Mouse (Mus musculus): ENCODE results near the gene Wfs1.
"Not testable (repeated sequence)": the region's sequence is repeated elsewhere in the genome, so short reads cannot be mapped to it uniquely, and the experiment has no call there.

The Wfs1 gene

DNA sequence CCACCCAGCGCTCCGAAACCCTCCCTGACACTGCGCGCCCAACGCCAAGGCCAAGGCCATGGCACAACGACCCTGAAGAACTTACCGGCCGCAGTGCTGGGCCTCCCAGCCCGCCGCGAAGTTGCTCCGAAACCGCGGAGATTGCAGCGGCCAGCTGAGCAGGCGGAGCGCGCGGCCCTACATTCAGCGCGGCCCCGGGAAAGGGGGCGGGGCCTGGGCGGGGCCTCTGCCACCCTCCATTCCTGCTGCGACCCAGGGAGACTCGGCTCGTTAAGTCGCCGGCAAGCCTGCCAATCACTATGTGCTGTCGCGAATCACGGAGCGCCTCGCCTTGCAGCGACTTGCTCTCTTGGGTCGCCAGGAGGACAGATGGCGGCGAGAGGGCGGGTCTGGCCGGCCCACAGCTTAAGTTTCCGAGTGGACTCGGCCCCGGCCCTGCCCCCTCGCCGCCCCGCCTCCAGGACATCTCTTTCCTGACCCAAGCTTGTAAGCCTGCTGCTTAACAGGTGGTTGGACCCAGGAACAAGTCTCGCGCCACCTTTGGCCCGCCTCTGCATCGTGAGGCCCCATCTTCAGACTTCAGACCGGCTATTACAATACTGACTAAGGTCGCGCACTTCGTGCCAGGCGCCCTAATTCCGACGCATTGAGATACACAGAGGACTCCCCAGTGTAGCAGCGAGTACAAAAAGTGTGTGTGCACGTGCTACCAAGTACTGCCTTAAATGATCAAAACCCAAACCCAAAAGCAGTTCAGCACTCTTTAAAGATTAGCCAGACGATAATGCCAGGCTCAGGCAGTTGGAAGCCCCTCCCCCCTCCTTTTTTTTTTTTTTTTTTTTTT, at the start of gene Wfs1:
Gene Wfs1, minus strand, starts transcription at position 425 of the 844 bp plus-strand sequence.
- DNase-seq (ENCODE audit: low spot score in 2 of 2): peak; percentile 84 to 91

DNA sequence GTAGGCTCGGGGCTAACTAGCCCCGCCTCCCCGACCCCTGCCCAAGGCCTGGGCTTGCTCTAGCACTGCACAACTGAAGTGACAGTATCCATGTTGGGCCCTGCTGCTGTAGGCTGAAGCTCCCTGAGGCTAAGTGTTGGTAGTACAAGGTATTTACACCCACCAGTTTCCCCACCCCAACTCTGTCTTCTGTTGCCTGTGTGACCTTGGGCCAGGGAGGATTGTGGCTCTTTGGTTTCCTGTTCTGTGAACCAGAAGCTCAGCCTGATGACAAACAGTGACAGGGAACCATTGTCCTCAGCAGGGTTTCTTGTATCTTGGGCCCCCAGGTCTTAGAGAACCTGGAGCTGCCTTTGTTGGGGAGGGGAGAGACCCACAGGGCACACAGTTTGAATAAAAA, 47.9 kb upstream of the Wfs1 start:
- no peak for DNase-seq (ENCODE audit: low spot score in 2 of 2)

DNA sequence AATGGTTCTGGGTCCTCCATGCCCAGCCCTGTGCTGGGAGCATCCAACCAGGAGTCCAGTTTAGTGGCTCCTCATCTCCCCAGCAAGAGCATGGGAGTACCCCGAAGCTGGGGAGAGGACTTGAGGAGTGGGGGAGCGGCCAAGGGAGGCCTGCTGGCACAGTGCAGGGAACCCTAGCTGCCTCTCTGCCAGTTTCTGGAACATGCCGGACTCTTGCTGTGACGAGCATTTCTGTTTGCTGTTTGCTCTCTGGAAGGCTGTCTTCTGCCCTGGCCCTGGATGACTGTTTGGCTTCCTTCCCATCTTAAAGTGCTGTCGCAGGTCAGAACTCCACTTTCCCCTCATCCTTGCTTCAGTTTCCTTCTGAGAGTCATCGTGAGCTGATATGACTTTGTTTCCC, 46.9 kb upstream of the Wfs1 start:
- no peak for DNase-seq (ENCODE audit: low spot score in 2 of 2)

DNA sequence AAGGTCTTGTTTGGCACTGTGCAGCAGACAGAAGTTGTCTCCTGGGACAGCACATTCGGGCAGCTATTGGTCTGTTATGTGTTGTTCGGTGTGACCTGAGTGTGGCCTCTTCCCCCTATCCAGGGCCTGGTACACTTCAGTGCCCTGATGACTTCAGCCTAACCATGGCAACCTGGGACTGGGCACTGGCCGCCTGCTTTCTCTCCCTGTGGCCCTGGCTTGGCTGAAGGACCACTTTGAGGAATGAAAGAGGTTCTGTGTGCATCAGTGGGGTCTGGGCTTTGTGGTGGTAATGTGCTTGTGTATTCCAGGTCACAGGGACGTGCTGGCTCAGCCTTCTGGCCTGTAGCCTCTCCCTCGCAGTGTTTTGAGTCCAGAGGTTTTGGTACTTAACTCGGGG, 46.2 kb upstream of the Wfs1 start:
- no peak for DNase-seq (ENCODE audit: low spot score in 2 of 2)

DNA sequence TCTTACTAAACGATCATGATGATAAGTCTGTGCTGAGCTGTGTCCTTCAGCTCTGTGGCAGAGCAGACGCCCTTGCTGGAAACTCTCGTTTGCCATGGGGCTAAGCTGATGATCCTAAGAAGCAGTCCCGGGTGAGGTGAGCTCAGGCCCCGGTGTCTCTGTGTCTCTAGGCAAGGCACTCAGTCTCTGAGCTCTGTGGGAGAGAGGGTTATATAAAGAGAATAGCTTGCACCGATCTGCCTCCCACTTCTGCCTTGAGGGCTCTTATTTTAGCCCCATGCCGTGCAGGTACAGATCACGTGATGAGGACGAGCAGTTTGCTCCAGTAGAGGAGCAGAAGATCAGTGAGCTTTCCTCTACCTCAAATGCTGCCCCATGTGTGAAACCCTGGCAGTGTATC, 41.7 kb upstream of the Wfs1 start:
- DNase-seq (ENCODE audit: low spot score in 2 of 2): no peak

DNA sequence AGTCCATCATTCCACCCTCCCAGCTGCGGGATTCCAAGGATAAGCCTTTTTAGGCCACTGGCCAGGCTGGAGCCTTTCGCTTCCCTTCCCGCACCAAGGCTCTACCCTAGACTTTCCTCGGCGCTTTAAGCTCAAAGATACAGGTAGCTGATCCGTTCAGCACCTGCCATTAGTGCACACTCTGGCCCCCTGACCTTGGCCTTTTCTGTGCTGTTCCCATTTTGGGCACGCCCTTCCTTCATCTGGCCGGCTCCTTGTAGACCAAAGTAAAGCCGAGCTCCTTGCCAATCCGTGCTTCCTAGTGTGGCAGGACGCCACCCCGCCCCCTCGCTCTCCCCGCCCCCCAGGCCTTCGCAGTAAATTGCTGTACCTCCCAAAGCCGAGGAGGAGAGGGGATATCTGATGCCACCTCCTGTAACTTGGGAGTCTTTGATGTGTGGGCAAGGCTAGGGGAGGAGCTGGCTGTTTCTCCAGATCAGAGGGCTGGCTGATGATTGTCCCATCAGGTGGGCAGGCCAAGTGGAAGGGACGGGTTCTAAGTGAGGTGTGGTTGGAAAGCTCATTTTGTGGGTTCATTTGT, 40.4 kb upstream of the Wfs1 start:
- no peak for DNase-seq (ENCODE audit: low spot score in 2 of 2)

DNA sequence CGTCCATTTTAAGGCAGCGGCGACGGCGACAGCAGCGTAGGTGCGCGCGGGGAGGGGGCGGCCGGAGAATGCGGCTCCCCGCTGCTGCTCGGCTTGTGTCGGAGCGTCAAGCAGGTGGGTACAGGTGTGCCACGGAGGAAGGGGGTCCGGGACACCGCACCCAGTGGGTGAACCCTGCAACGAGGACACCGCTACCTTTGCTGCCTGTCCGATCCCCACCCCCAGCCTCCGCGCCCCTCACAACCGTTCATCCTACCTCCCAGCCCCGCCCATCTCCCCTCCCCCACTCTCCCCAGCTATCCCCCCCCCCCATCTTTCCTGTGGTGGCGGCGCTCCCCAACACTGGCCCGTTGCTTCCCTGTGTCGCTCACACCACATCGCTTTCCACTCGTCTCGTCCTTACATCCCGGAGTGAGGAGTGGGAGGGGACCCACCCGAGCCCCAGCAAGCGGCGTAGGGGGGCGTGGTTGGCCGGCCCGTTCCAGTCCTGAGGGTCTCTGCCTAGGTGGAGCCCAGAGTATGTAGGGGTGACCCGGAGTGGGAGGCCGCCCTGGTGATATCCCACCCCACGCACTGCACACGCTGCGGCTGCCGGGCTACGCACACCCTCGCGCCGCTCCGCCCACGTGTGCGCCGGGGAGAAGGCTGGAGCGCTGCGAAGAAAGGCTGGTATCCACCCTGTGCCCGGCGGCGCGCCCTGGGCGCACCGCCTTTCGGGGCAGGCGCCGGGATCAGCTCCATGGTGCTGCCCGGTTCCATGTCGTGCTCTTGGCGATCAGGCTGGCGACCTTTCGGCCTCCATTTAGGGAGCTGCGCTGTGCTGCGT, 39.7 kb upstream of the Wfs1 start:
- no peak for DNase-seq (ENCODE audit: low spot score in 2 of 2)

DNA sequence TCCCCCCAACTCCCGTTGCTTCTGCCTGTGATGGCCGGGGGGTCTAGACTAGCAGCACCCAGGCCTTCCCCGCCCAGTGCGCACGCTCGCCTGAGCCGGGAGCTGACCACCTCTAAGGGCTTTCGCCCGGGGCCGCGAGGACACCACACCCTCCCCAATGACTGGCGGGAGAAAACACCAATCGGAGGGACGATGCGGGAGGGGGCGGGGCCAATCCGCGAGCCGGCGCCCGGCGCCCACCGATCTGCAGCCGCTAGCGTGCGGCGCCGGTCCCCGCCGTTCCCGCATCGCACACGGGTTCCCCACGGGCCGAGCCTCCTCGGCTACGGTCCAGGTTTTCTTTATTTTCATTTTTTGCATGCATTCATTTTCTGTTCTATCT, 39.1 kb upstream of the Wfs1 start:
- DNase-seq (ENCODE audit: low spot score in 2 of 2): peak; percentile 58 to 81

DNA sequence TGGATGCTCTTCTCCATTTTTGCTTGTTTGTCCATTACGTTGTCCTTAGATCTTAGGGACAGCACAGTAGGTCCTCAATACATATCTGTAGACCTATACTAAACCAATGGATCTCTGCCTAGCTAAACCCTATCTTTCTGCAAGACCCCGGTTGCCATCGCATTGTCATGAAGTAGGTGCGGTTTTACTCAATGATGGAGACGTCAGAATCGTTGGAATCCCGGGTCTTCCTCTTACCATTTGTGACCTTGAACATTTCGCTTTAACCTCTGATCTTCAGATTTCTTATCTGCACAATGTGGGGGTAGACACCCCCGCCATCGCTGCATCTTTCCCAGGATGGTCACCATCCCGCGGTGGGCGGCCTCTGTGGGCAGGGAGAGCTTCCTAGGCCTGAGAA, 38.7 kb upstream of the Wfs1 start:
- DNase-seq (ENCODE audit: low spot score in 2 of 2): no peak

DNA sequence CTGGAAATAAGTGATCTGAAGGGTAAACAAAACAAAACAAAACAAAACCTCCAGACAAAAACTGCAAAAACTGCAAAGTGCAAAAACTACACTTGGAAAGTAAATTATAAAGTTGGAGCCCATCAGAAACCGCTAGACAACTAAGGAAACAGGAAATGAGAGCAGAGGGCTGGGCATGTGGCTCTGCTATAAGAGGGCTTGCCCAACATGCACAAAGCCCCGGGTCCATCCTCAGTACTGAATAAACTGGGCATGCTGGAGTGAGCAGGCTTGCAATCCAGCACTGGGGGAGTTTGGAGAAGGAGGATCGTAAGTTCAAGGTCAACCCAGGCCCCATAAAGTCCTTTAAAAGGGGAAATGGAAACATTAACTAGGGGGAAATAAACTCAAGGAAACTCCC, 28.2 kb upstream of the Wfs1 start:
- no peak for DNase-seq (ENCODE audit: low spot score in 2 of 2)

DNA sequence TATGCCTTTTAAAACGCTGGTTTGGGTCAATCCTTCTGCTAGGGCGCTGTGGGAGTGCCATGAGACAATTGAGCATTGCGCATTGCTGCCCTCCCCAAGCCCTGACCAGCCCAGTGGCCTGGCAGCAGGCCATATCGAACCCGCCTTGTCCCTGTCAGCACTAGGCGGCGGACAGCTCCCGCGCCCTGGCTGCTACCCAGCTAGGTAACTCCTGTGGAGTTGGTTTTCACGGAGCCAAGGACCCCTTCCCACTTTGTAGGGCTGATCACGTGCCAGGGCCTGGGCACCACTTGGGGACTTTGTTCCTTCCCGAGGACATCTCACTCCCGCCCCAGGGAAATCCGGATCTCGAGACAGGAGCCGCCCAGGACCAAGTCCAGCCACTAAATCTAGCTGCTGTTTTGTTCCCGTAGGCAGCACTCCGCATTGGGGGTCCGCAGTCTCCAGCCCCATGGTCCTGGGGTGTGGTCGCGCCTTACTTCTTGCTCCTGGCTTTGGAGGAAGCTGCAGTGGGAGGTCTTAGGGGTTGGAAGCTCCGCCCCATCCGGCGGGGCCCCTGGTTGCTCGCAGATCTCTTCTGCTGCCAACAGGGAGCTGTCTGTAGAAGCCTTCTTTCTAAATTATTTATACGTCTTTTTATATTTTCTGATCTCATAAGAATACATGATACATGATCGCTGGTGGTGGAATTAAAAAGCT, 26.8 kb upstream of the Wfs1 start:
- DNase-seq (ENCODE audit: low spot score in 2 of 2): no peak

DNA sequence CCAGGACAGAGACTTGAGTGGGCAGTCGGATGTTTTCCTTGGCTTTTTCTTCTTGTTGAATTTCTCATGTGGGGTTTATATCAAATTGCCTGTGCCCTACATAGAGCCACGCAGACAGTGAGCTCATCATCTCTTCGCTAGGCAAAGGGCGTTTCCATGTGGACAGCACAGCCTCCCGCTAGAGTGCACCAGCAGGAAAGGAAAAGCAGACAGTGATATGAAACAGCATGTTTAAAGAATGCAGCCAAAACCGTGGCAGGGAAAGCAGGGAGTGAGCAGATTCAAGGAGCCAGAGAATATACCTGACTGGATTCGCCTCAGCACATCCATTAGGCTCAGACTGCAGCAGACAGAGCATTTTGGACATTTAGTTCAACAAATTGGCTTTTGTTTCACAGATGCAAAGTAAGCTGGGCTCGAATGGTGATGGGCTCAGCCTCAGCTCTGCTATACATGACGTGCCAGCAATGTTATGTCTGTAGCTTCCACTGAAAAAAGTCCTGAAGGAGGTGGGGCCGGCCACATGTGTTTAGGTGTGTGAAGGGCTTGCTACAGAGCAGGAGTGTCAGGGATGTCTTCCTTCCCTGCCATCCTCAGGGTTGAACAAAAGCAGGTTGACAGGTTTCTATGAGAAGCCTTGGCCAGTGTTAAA, 21.8 kb upstream of the Wfs1 start:
- no peak for DNase-seq (ENCODE audit: low spot score in 2 of 2)

DNA sequence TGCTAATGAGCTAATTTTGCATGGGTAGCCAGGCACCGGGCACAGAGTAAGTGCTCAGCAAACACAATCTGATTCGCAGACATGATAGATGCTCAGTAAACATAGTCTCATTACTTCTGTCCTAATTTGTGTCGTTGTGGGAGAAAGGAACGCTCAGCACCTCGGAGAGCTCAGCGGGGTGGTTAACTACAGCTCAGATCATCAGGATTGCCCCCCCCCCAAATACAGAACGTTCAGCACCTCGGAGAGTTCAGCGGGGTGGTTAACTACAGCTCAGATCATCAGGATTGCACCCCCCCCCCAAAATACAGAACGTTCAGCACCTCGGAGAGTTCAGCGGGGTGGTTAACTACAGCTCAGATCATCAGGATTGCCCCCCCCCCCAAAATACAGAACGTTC, 20.8 kb upstream of the Wfs1 start:
- not testable (repeated sequence) for DNase-seq (ENCODE audit: low spot score in 2 of 2)

DNA sequence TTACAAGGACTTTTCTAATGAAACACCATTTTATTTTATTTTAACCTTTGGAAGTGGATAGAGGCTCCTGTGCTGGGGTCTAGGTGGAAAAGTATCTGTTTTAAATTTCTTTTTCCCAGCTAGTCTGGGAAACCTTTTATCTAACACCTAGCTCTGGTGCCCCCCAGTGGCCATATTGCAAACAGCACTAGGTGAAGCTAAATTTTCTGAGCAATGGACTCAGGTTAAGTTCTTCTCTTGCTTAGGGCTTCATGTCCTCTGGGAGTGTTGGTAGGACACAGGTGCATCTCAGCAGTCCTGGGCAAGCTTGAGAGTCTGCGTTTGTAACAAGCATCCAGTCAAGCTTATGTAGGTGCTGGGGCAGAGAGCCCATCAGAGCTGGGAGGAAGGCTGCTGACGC, 13.0 kb upstream of the Wfs1 start:
- peak; percentile 57 to 83 for DNase-seq (ENCODE audit: low spot score in 2 of 2)

DNA sequence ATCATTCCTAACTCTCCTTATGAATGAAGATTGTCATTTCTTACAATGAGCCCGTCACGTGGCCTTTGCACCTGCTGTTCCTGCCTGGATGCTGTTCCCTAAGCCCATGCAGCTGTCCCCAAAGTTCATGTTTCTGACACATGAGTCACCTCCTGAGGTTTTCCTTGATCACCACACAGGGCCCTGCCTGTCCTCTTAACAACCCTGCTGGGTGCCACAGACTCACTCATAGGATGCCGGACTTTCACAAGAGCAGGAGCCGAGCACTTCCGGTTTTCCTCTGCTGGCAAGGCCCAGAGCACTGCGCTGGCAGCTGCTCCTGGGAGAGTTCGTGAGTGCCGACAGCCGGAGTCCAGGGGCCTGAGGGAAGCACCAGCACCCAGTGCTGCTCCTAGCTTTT, 12.0 kb upstream of the Wfs1 start:
- no peak for DNase-seq (ENCODE audit: low spot score in 2 of 2)

DNA sequence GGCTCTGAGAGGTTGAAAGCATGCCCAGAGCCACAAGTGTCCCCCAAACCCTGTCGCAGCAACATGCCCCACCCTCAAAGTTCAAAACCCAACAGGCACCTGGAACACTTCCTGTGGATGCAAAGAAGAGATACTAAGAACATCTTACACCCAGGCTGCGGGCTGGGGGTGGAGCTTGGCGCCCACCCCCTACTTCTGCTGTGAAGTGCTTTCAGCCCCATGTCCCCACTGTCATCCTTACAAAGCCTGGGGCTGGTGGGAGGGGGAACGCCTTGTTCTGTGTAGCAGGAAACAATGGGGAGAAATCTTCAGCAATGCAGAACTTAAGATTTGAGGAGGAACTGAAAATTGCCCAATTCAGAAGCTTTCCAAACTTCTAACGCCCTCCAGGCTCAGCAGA, 9.0 kb upstream of the Wfs1 start:
- DNase-seq (ENCODE audit: low spot score in 2 of 2): no peak

DNA sequence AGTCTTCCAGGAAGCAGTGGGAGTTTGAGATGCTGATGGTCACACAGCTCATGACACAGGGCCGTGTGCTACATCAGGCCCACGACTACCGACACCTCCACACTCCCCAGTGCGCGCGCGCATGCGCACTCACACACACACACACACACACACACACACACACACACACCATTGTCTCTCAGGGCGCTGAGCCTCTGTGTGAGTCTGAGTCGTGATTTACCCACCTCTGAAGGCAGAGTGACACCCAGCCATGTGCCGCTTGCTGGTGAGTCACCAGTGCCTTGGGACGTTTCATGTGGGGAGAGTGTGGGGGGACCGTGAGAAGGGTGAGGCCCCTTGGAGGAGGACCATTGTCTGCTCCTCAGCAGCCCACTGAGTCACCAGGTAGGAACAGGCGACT, 7.4 kb upstream of the Wfs1 start:
- no peak for DNase-seq (ENCODE audit: low spot score in 2 of 2)

DNA sequence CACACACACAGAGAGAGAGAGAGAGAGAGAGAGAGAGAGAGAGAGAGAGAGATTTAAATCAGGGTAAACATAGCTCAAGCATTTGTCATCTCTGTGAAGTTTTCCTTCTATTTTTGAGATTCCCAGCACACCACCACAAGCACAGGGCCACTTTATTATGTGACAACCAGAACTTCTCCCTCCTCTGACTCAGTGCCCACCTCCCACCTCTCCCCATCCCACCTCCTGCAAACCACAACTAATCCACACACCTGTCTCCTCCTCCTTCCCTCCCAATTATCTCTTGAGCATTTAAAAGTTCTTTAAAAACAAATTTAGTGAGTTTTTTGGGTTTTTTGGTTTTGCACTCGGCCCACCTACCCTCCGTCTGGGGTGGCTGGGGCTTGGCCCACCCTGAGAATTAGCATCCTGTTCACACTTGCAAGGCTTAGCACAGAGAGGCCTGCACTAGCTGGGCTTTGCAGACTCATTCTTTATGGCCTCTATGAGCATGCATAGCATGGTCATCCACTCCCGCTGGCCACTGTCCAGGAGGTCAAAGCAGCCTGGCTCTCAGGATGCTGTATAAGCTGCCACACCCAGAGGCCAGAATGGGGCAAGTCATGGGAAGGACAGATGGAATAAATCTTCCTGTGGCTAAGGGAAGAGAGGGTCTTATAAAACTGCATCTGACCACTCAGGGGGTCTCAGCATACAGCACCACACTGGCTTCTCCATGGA, 1.8 kb upstream of the Wfs1 start:
- DNase-seq (ENCODE audit: low spot score in 2 of 2): no peak

DNA sequence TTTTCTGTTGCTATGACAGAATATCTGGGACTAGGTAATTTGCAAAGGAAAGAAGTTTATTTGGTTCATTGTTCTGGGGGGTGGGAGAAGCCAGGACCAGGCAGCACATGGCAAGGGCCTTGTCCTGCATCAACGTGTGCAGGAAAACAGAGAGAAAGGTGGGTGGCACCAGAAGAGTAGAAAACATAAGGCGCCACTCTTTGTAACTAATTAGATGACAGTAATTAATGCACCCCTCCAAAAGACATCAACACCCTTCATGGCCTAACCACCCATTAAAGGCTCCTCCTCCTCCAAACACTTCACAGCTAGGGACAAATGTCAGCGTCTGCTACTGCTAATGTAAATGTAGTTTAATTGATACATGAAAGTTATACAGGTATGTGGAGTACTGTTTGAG, 1.2 kb upstream of the Wfs1 start:
- no peak for DNase-seq (ENCODE audit: low spot score in 2 of 2)

DNA sequence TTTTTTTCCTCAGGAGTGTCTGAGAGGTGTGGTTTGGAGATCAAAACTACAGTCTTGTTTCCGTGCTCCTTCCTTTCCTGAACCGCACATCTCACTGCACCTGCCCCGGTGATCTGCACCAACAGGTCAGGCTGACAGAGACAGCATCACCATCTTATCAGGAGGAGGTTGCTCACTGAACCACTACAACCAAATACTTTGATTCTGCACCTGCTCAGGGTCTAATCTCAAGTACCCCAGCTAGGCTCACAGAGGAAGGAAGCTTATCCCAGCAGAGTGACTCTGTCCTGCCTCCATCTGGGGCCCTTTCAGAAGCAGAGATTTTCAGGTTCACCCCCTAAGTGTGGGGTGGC, 596 bp upstream of the Wfs1 start:
- no peak for DNase-seq (ENCODE audit: low spot score in 2 of 2)

DNA sequence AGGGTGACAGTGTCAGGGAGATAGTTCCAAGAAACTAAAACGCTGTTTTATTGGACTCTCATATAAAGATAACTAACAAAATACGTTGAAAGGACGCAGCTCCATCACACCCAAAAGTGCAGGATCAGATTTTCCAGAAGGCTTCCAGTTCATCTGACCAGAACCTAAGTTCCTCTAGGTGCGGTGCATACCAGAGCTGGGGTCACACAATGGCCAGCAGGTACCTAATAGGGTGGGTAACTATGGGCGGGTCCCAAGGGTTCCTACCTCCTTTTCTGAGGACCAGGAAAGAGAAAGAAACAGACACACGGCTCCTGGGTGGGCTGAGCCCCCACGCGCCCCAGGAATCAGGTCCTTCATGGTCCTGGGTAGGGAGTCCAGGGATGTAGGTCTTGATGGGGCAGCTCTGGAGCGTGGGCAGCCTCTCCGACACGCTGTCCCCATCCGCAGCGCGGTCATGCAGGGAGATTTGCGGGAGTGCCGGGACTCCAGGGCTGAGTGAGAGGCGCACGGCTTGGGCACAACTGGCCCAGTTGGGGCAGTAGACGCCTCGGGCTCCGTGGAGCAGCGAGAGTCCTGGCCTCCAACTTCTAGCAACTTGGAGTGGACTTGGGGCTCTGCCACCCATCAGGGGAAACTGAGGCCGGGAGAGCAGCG, 753 bp downstream of the Wfs1 start:
- DNase-seq (ENCODE audit: low spot score in 2 of 2): peak in 1 of 2 experiments; percentile 58

Data from spleen, postnatal 4 days (tissue).